Mouse (Mus musculus) neural tube, embryonic 15.5 days (tissue): ENCODE measurements around the gene Fam222b. TPM values are rescaled to one million over a fixed set of nuclear protein-coding genes. Genes with fewer than 3 reads are reported as not detected.
"Not testable (repeated sequence)": the region's sequence is repeated elsewhere in the genome, so short reads cannot be mapped to it uniquely, and the experiment has no call there.

ENCODE experiments used
- ATAC-seq: fragments of 200-750 bp; cut with Nextera tagmentation; 2 replicates; pipeline ENCODE4 v1.8.0; 2017; ENCODE audit warnings: mild to moderate bottlenecking, moderate TSS enrichment, moderate library complexity; ENCODE audit not compliant: low FRiP score
- H3K27ac ChIP-seq: fragments of 300-500 bp; sonication (generic); replicated peaks from 2 replicates; pipeline ENCODE4 v1.5.1; 2015; ENCODE audit warnings: mild to moderate bottlenecking, inconsistent platforms
- H3K27me3 ChIP-seq: fragments of 300-500 bp; sonication (generic); replicated peaks from 2 replicates; pipeline ENCODE4 v1.6.1; 2015; ENCODE audit warnings: inconsistent platforms
- H3K36me3 ChIP-seq: fragments of 300-500 bp; sonication (generic); 2 replicates; pipeline ENCODE4 v1.6.1; 2015; ENCODE audit warnings: inconsistent platforms
- H3K4me1 ChIP-seq: fragments of 300-500 bp; sonication (generic); 2 replicates; pipeline ENCODE4 v1.6.1; 2015; ENCODE audit warnings: inconsistent platforms
- H3K4me2 ChIP-seq: fragments of 300-500 bp; sonication (generic); 2 replicates; pipeline ENCODE4 v1.6.1; 2015; ENCODE audit warnings: inconsistent platforms, mild to moderate bottlenecking, moderate library complexity
- H3K4me3 ChIP-seq: fragments of 300-500 bp; sonication (generic); replicated peaks from 2 replicates; pipeline ENCODE4 v1.5.1; 2015; ENCODE audit warnings: mild to moderate bottlenecking, inconsistent platforms
- H3K9ac ChIP-seq: fragments of 300-500 bp; sonication (generic); replicated peaks from 2 replicates; pipeline ENCODE4 v1.6.1; 2015; ENCODE audit warnings: mild to moderate bottlenecking, inconsistent platforms
- H3K9me3 ChIP-seq: fragments of 300-500 bp; sonication (generic); replicated peaks from 2 replicates; pipeline ENCODE4 v1.6.1; 2016; ENCODE audit warnings: inconsistent platforms
- WGBS: fragments of 180-500 bp; shearing (Covaris S2); methylation state at CpG from one replicate; pipeline ENCODE4 v1.1.7; 2015; ENCODE audit warnings: mixed read lengths; 5-methylcytosine and 5-hydroxymethylcytosine counted together
- polyA plus RNA-seq: library from polyadenylated mRNA; unstranded; fragments of >200 nt; fragmentation: Nextera tagmentation; extraction: Ambion mirVana; gene quantifications from 2 replicates; pipeline ENCODE4 v1.2.1, GENCODE M21; 2015

Fam222b gene
- 22.2 and 24.2 TPM in 2 replicates for polyA plus RNA-seq

GRCm38 (mm10) chr11:78094504-78095143 is at the start of gene Fam222b:
Gene Fam222b, plus strand, starts transcription at chr11:78094660.
- whole genome bisulfite sequencing: under 1% methylated on average over 38 of the region's 38 CpGs
- Histone ChIP-seq H3K27ac (peak within 1 kb of the TSS; percentile 90), H3K27me3 (no peaks in the 10 kb centered on the region; the same call in 1 of the 2 replicates), H3K9ac (peak within 1 kb of the TSS; percentile 83), H3K9me3 (no peaks in the 10 kb centered on the region), H3K4me2 (peak within 1 kb of the TSS; percentile 71), H3K4me3 (peak within 1 kb of the TSS; percentile 85), H3K4me1 (peaks cover 36% of the 10 kb centered on the region), H3K36me3 (no peaks in the 10 kb centered on the region)
- ATAC-seq: peak; percentile 96

DNA sequence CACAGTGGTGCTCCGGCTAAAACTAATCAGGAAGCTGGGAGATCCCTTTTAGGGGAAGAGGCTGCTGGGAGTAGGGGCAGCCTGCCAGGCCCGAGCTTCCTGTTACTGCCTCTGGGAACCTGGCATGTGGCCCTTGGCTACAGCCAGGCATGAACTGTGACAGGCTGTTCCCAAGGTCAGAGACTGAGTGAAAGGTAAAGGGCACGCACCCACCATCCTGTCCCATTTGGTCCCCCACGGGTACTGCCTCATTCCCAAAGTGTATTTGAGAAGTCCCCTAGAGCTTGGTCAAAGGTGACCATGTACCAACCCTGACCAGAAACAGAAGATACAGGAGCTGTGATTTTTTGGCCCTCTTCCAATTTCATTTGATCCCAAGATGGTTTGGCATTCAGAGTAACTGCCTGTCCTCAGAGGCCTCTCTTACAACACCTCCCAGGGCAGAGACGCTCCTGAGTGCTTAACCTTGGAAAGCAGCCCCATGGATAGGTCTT is 49.7 kb upstream of the Fam222b start:
- no peak for ATAC-seq
- Histone ChIP-seq H3K27me3 (no peaks in the 10 kb centered on the region), H3K4me2 (no peak overlapping the region), H3K36me3 (peaks cover 8% of the 10 kb centered on the region), H3K9me3 (no peaks in the 10 kb centered on the region), H3K9ac (no peak overlapping the region), H3K4me3 (no peak overlapping the region), H3K27ac (0 out of 2 replicates have a peak overlapping the region, but pooled peaks have one; percentile 1), H3K4me1 (peaks cover 7% of the 10 kb centered on the region)
- 78% methylated on average over 5 of the region's 5 CpGs for WGBS

- H3K4me3 ChIP-seq, H3K27ac ChIP-seq, H3K4me1 ChIP-seq, H3K9ac ChIP-seq, H3K27me3 ChIP-seq, H3K4me2 ChIP-seq, ATAC-seq, H3K9me3 ChIP-seq: not testable (repeated sequence)
- 82% methylated on average over 4 of the region's 4 CpGs for WGBS
- H3K36me3 ChIP-seq: peaks cover 30% of the 10 kb centered on the region
These were observed 45.8 kb upstream of the Fam222b start for GRCm38 (mm10) chr11:78048637-78049036.

- ATAC-seq: no peak
- no peak overlapping the region for H3K27ac ChIP-seq
- peaks cover 72% of the 10 kb centered on the region for H3K36me3 ChIP-seq
- H3K27me3 ChIP-seq: no peaks in the 10 kb centered on the region
- WGBS: 96% methylated on average over 8 of the region's 8 CpGs
- H3K9ac ChIP-seq: no peak overlapping the region
- no peak overlapping the region for H3K4me3 ChIP-seq
- H3K4me1 ChIP-seq: no peaks in the 10 kb centered on the region
- no peaks in the 10 kb centered on the region for H3K9me3 ChIP-seq
- no peak overlapping the region for H3K4me2 ChIP-seq
These were observed 41.4 kb upstream of the Fam222b start for GRCm38 (mm10) chr11:78053078-78053477.

GRCm38 (mm10) chr11:78056946-78057345 is 37.5 kb upstream of the Fam222b start:
- Histone ChIP-seq H3K27ac (no peak overlapping the region), H3K4me1 (no peaks in the 10 kb centered on the region), H3K4me3 (no peak overlapping the region), H3K9me3 (no peaks in the 10 kb centered on the region), H3K9ac (no peak overlapping the region), H3K4me2 (no peak overlapping the region), H3K36me3 (peaks cover 75% of the 10 kb centered on the region), H3K27me3 (no peaks in the 10 kb centered on the region)
- ATAC-seq: no peak
- WGBS: 82% methylated on average over 8 of the region's 8 CpGs

- H3K9me3 ChIP-seq: no peaks in the 10 kb centered on the region
- WGBS: 55% methylated on average over 9 of the region's 9 CpGs
- peak; percentile 76; the same call in 1 of the 2 replicates for ATAC-seq
- no peak overlapping the region for H3K4me2 ChIP-seq
- no peak overlapping the region for H3K9ac ChIP-seq
- no peak overlapping the region for H3K4me3 ChIP-seq
- H3K27ac ChIP-seq: no peak overlapping the region
- peaks cover 50% of the 10 kb centered on the region for H3K36me3 ChIP-seq
- no peaks in the 10 kb centered on the region for H3K27me3 ChIP-seq
- no peaks in the 10 kb centered on the region for H3K4me1 ChIP-seq
These were observed 34.4 kb upstream of the Fam222b start for GRCm38 (mm10) chr11:78059833-78060757.

- peaks cover 28% of the 10 kb centered on the region for H3K36me3 ChIP-seq
- no peak overlapping the region for H3K27ac ChIP-seq
- H3K9me3 ChIP-seq: no peaks in the 10 kb centered on the region
- H3K27me3 ChIP-seq: no peaks in the 10 kb centered on the region
- WGBS: 89% methylated on average over 1 of the region's 1 CpGs
- H3K9ac ChIP-seq: no peak overlapping the region
- ATAC-seq: no peak
- H3K4me2 ChIP-seq: no peak overlapping the region
- H3K4me3 ChIP-seq: no peak overlapping the region
- no peaks in the 10 kb centered on the region for H3K4me1 ChIP-seq
These were observed 31.9 kb upstream of the Fam222b start for GRCm38 (mm10) chr11:78062563-78062962.

DNA sequence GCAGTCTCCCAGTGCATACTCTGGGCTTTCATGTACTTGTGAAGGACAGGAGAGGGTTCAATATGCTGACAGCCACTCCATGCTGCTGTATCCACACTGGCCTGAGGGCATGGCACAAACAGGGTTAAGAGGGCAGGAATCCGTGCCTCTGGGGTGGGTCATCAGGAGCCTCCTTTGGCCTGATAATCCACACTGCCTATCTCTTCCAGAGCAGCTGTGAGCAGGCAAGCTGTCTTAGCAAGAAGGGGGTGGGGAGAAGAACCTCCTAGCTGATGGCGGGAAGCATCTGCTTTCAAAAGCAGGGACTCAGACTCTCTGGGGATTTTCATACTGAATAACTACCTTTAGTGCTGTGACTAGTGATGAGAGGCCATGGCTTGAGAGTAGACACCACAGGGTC is 28.6 kb upstream of the Fam222b start:
- ATAC-seq: no peak
- Histone ChIP-seq H3K4me1 (no peaks in the 10 kb centered on the region), H3K9me3 (no peaks in the 10 kb centered on the region), H3K27ac (no peak overlapping the region), H3K9ac (no peak overlapping the region), H3K36me3 (0 out of 2 replicates have a peak, but pooled peaks cover under 1% of the 10 kb centered on the region), H3K27me3 (no peaks in the 10 kb centered on the region), H3K4me3 (no peak overlapping the region), H3K4me2 (no peak overlapping the region)
- WGBS: 50% methylated on average over 2 of the region's 2 CpGs

DNA sequence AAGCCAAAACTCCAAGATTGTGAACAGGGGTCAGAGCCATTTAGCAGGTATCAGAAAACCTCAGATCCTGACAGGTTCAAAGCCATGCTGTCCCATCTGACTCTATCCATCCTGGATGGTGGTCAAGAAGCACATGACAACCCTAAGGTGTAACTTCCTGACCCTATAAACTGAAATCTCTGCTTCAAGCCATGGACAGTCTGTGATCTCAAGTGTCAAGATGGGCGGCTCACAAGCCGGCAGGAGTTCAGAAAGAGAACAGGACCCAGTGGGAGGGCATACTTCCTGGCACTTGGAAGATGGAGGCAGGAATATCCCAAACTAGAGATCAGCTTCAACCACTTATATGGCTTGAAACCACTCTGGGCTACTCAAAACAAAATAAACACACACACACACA is 27.8 kb upstream of the Fam222b start:
- 78% methylated on average over 2 of the region's 2 CpGs for WGBS
- H3K36me3 ChIP-seq: 0 out of 2 replicates have a peak, but pooled peaks cover 4% of the 10 kb centered on the region
- no peak for ATAC-seq

DNA sequence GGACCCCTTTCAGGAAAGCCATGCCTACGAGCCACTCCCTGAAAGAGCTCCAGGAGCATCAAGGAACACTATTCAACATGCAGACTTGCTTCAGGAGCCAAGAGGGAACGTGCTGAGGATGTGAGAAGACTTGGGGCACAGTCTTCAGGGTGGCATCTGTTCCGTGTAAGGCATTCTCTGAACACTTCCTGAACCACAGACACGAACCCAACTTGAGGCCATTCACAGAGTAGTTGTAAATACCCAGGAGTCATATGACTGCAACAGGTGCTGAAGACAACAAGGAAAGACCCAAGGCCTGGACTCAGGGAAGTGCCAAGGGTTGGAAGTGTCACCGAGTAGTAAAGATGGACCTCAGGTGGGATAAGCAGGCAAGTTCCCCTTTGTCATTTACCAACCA is 26.9 kb upstream of the Fam222b start:
- 75% methylated on average over 5 of the region's 5 CpGs for WGBS
- H3K9me3 ChIP-seq: no peaks in the 10 kb centered on the region
- H3K27ac ChIP-seq: no peak overlapping the region
- H3K9ac ChIP-seq: no peak overlapping the region
- H3K27me3 ChIP-seq: no peaks in the 10 kb centered on the region
- H3K4me2 ChIP-seq: no peak overlapping the region
- H3K36me3 ChIP-seq: peaks cover 13% of the 10 kb centered on the region; the same call in 1 of the 2 replicates
- no peaks in the 10 kb centered on the region for H3K4me1 ChIP-seq
- no peak overlapping the region for H3K4me3 ChIP-seq
- no peak for ATAC-seq

More for the DNA sequence above, 27.8 kb upstream of the Fam222b start:
- Histone ChIP-seq H3K9ac (no peak overlapping the region), H3K9me3 (no peaks in the 10 kb centered on the region), H3K27ac (no peak overlapping the region), H3K4me3 (no peak overlapping the region), H3K4me2 (no peak overlapping the region), H3K4me1 (no peaks in the 10 kb centered on the region), H3K27me3 (no peaks in the 10 kb centered on the region)

GRCm38 (mm10) chr11:78069130-78069529 is 25.3 kb upstream of the Fam222b start:
- H3K4me1 ChIP-seq: no peaks in the 10 kb centered on the region
- WGBS: 84% methylated on average over 5 of the region's 5 CpGs
- no peak overlapping the region for H3K4me3 ChIP-seq
- no peak overlapping the region for H3K27ac ChIP-seq
- H3K9ac ChIP-seq: no peak overlapping the region
- H3K36me3 ChIP-seq: peaks cover 26% of the 10 kb centered on the region
- ATAC-seq: no peak
- no peaks in the 10 kb centered on the region for H3K9me3 ChIP-seq
- no peak overlapping the region for H3K4me2 ChIP-seq
- H3K27me3 ChIP-seq: no peaks in the 10 kb centered on the region
